Mouse (Mus musculus) right cerebral cortex, postnatal 4 days (tissue): ENCODE results near the gene Lcn12.

Source experiments
- DNase-seq: peaks from one replicate; pipeline ENCODE4 v3.0.0-alpha.2; 2022

Gene Lcn12

DNA sequence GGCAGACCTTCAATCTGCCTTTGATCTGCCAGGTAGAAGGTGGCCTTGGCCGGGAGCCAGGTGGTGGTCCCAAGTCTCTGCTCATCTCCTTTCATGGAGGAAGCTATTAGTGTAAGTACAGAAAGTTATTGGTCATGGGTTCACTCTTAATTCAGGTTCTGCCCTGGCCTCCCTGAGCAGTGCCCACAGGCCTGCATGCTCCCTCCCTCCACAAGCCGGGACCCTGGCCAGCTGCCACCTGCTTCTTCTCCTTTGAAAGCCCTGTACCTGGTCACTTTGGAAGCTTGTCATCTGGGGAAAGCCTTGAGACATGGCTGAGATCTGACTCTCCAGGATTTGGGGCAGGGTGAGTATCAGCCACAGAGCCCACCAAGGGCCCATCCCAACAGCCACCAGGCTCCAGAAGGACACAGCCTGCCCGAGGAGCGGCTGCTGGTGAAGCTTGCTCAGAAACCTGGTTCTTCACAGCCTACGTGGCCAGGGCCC, at the start of gene Lcn12:
Gene Lcn12, minus strand, starts transcription at position 436 of the 486 bp plus-strand sequence.
- DNase-seq: no peak

DNA sequence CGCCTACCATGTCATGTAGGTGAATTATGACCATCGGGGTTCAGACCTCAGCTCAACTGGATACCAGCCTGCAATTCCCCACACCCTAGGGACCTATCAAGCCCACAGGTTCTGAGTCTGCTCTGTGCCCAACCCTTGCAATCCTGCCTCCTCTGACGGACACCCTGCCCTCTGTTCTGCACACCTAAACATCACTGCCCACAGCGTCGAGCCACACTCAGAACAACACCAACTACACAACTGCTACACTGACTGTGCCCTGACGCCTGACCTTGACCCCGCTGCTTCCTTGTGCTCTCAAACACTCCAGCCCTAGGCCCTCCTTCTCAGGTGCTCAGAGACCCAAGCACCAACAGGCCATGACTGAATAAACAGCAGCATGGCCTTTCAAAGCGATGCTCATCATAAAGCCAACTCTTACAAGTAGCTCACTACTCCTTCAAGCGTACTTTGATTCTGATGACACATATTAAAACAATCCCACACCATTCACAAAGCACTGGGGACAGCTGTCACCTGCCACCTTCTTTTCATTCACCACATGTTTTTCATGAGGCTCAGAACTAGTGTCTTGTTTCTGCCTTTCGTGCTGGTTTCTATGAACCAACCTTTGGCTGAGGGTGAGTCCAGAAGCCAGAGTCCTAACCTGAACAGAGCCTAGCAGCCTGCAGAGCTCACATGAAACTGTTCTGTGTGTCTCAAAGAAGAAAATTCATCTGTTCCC, 48.1 kb upstream of the Lcn12 start:
- DNase-seq: no peak

GRCm38 (mm10) chr2:25540541-25540948, 46.8 kb upstream of the Lcn12 start:
- no peak for DNase-seq

GRCm38 (mm10) chr2:25536531-25536930, 42.8 kb upstream of the Lcn12 start:
- DNase-seq: no peak

- no peak for DNase-seq
Measured at GRCm38 (mm10) chr2:25534866-25535182, 41.1 kb upstream of the Lcn12 start.

- peak; percentile 25 for DNase-seq
Measured at GRCm38 (mm10) chr2:25534178-25534865, 40.6 kb upstream of the Lcn12 start.

GRCm38 (mm10) chr2:25533707-25534106, 40.0 kb upstream of the Lcn12 start:
- DNase-seq: no peak

DNA sequence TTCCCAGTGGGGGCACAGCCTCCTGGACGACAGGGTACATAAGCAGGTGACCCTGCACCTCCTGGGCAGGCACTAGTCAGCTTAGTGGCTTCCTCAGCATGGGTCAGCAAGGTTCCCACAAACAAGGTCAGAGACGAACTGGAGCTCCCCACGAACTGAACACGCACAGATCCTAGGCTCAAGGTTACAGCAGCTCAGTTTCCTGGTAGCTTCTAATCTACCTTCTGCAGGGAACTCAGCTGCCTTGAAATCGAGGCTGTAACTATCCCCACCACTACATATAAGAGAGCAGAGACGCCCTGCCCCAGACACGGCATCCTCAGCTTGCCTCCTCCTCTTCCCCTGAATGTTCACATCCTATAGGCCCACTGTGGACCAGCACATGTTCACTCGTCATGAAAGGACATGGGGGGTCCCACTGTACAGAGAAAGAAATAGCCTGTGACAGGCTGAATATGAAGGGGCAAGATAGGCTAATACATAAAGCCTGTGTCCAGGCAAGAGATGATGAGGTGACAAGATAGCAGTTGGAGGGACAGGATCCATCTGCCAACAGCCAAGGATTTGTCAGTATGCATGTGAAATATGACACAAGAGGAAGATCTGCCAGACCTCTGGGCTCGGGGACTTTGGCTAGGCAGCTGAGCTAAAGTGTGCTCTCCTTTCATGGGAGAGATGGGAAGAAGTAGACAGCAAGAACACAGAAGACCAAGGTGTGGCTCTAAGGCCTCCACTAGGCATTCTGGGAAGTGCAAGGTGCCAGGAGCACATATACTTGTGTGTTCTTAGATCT, 33.0 kb upstream of the Lcn12 start:
- no peak for DNase-seq

DNA sequence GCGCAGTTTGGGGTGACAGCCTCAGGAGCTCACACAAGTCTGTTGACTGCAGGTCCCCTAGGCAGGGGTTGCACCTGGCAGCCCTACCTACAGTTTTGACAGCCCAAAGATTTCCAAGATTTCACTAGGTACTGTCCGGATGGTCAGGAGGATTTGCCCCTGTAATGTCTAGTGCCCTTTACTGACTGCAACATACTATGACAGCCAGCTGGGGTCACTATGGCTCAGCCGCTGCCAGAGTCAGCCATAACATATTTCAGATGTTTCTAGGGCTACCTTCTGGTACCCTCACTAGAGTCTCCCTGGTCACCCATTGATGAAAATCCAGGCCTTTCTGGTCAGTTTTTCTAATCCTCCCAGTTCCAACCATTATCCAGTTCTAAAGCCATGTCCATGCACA, 16.2 kb upstream of the Lcn12 start:
- DNase-seq: no peak

GRCm38 (mm10) chr2:25506964-25507363, 13.3 kb upstream of the Lcn12 start:
- DNase-seq: no peak

DNA sequence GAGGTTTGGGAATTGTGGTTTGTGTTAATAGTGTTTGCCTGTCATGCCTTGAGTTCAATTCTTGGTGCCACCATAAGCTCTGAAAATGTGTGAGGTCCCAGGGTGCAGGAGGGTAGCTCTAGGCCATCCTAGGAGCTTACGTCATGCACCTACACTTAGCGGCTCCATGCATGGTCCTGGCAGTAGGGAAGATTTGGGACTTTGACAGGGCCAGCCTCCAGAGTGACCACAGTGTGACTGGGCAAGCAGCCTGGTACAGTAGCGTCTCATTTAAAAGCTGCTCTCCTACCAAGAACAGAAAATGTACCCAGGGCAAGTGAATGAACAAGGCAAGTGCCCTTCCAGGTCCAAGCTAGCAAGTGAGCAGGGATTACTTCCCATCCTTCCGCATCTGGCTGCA, 12.1 kb upstream of the Lcn12 start:
- no peak for DNase-seq

GRCm38 (mm10) chr2:25505000-25505399, 11.3 kb upstream of the Lcn12 start:
- no peak for DNase-seq

- no peak for DNase-seq
Measured at GRCm38 (mm10) chr2:25504538-25504937, 10.8 kb upstream of the Lcn12 start.

DNA sequence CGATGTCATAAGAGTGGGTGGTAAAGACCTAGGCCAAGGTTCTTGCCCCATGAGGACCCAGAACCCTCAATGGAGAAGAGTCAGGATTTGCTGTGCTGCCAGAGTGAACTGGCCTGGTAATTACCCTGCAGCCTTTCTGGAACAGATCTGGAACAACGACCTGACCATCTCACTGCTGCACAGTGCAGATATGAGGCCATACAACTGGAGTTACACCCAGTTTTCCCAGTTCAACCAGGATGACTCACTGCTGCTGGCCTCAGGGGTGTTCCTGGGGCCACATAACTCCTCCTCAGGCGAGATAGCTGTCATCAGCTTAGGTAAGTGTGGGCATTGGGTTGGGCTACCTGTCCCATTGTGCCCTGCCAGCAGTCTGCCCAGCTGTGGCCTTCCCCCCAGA, 9.0 kb upstream of the Lcn12 start:
- DNase-seq: no peak

DNA sequence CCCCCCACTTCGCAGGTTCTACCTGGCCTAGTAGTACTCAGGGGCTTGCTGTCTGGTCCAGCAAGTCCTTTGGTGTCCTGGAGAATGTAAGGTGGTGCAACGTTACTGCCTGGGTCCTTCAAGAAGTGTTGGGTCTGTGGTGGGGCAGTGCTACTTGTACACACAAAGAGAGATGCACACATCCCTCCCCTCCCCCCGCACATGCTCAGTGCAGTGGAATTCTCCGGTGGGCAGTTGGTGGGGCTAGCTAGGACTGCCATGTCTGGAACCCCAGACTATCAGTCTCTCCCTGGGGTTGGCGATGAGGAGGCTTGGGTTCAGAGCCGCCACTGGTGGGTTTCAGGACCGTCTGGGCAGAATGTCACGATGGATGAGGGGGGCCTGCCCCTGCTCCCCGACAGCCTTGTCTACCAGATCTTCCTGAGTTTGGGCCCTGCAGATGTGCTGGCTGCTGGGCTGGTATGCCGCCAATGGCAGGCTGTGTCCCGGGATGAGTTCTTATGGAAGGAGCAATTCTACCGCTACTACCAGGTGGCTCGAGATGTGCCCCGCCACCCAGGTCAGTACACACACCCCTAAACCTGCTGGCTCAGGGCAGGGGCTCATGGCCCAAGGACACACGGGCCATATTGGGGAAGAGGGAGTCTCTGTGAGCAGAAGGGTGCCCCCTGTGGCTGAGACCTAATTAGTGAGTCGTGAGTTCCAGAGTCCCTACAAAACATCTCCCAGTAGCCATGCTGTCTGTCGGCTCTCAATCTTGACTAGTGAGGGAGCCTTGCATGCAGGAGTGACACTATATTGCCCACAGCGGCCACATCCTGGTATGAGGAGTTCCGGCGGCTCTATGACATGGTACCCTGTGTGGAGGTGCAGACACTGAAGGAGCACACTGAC, 8.1 kb upstream of the Lcn12 start, which contains the start of gene C8g:
Gene C8g, minus strand, starts transcription at position 127 of the 894 bp plus-strand sequence.
- peak; percentile 25 for DNase-seq

DNA sequence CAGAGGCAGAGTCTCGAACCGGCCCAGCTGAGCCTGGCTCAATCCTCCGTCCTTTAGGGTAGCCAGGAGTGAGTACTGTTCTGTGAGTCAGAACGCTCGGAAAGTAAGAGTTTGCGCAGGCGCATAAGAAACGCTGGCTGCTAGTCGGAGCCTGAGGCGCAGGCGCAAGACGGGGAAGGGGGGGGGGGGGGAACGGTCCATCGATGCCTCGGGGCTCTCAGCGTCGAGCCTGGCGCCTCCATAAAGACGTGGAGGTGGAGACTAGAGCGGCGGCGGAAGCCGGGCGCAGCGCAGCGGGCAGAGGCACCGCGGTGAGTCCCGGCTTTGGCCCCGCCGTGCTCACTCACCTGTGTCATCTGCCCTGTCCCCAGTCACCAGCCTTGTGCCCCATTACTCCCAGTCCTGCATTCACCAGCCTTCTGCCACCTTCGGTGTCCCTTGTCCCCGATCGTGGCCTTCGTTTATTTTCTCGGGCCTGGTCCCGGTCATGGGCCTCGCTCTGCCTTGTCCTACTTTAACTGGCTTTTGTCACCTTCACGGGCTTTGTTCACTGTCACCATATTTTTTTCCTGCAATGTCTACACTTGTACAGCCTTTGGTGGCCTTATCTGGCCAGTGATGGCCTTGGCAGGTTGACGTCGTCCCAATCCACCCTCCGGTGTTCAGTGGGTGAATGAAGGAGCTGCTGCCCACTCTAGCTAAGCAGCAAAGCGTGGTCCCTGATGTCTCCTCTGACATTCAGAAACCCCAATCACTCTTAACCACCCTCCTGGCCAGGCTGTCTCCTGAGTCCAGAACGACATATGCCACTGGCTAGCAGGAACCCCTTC, 7.1 kb upstream of the Lcn12 start, which contains the start of gene Fbxw5:
Gene Fbxw5, plus strand, starts transcription at position 175 of the 830 bp plus-strand sequence.
- DNase-seq: peak; percentile 77

DNA sequence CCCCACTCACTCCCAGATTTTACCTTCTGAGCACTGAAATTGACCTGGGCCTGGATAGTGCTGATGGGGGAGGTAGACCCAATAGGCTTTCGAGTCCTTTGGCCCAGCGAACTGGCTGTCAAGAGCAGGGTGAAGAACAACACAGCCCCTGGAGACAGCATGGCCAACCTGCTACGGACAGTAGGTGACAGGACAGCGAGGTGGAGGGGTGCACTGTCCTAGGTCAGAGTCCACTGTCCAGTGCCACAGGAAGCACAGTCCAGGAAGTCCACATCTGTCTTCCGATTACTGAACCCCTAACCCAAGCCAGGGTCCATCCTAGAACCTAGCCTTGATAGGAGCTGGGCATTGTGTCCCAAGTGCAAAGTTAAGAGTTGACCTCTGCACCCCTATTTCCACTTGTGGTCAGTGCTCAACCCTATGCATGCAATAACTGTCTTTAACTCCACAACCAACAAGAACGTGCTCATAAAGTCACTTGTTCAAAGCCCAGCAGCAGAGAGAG, 6.4 kb upstream of the Lcn12 start:
- no peak for DNase-seq

DNA sequence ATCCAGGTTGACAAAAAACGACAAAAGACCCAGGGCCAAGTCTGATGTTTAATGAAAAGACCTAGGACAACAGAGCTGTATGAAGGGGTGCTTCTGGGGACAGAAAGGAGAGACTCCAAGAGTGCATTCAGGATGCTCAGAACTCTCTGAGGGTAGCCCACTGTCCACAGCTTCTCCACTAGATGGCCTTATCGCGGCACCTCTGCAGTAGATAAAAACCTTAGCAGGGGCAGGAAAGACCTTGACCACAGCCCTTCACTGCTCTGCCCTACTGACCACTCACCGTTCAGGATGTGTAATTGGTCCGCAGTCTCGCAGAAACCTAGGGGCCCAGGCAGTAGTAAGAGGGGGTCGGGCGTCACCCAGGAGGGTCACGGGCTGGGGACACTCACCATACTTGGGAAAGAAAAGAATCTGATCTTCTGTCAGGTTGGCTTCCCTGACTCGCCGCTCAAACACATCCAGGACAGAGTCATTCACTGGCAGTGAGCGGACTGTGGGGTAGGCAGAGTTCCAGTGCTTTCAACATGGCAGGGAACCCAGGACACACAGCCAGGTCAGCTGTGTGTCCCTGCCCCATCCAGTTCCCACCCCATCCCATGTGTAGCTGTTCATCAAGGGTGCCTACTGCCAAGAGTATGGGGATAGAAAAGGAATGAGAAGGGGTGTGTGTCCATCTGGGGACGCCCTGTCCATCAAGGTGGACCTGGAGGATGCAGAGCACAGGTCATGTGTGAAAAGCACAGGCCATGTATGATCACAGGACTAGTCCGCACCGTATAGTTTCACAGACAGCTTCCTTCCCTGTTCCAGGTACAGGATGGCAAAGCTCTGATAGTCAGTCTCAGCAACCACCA, 5.1 kb upstream of the Lcn12 start:
- no peak for DNase-seq

- DNase-seq: no peak
Measured at GRCm38 (mm10) chr2:25497846-25498575, 4.3 kb upstream of the Lcn12 start.

GRCm38 (mm10) chr2:25496462-25496861, 2.8 kb upstream of the Lcn12 start:
- no peak for DNase-seq
